Mouse (Mus musculus) cerebellum, adult 2 months (tissue): ENCODE results near the gene Nanog.

ENCODE experiments used
- CTCF ChIP-seq: fragments of 200-500 bp; IDR thresholded peaks from 2 replicates; pipeline ENCODE4 v1.5.1; 2011; ENCODE audit warnings: low read depth, mild to moderate bottlenecking, control low read depth, low read length, moderate library complexity, borderline replicate concordance; ENCODE audit not compliant: insufficient read depth
- POLR2A ChIP-seq: fragments of 200-500 bp; IDR thresholded peaks from 2 replicates; pipeline ENCODE4 v1.6.1; 2011; ENCODE audit warnings: low read length, control low read depth, borderline replicate concordance; ENCODE audit not compliant: insufficient read depth

- TF ChIP-seq POLR2A (no peak), CTCF (no peak)
Observed at GRCm38 (mm10) chr6:122708826-122709225, 1.5 kb downstream of the Nanog start.
